8 mouse cellular contexts compared by ENCODE assay signal in genomic region chr8:83165235-83165930, GRCm38 (mm10). TPM values are rescaled to one million over a fixed set of nuclear protein-coding genes. Genes with fewer than 3 reads are reported as not detected.
DNase-seq lines count a peak whose midpoint lies in the region; ATAC-seq and TF ChIP-seq lines count a peak whose summit lies in the region.

TSS of gene Tbc1d9 (plus strand) at chr8:83165352.

- TF ChIP-seq CTCF in bone marrow, adult 2 months (IDR thresholded peaks at IDR 0.05; ENCODE audit: control insufficient read depth, insufficient read depth, low read length): no peak
- TF ChIP-seq CTCF in heart, adult 2 months (IDR thresholded peaks at IDR 0.05): peak; percentile 52

- peak within 1 kb of the TSS; percentile 84 for H3K9ac ChIP-seq in embryonic facial prominence, embryonic 13.5 days
- peak within 1 kb of the TSS; percentile 66 for H3K9ac ChIP-seq in heart, adult 2 months (ENCODE audit: low read depth, low read length)

- H3K36me3 ChIP-seq in embryonic facial prominence, embryonic 13.5 days: no peaks in the 10 kb centered on the region
- H3K36me3 ChIP-seq in heart, adult 2 months (ENCODE audit: control insufficient read depth, insufficient read depth, low read length): no peaks in the 10 kb centered on the region
- H3K36me3 ChIP-seq in limb, embryonic 10.5 days: no peaks in the 10 kb centered on the region
- no peaks in the 10 kb centered on the region for H3K36me3 ChIP-seq in midbrain, embryonic 10.5 days

- peak within 1 kb of the TSS; percentile 86 for H3K4me2 ChIP-seq in embryonic facial prominence, embryonic 13.5 days

- H3K79me2 ChIP-seq in heart, adult 2 months (replicated peaks; ENCODE audit: control insufficient read depth, insufficient read depth, low read length): no peaks in the 10 kb centered on the region

- no peaks in the 10 kb centered on the region for H3K9me3 ChIP-seq in embryonic facial prominence, embryonic 13.5 days
- H3K9me3 ChIP-seq in limb, embryonic 10.5 days (replicated peaks): no peaks in the 10 kb centered on the region
- no peaks in the 10 kb centered on the region for H3K9me3 ChIP-seq in midbrain, embryonic 10.5 days (replicated peaks)

- peak; percentile 75 to 82 for DNase-seq in heart, adult 2 months
- peak; percentile 72 for DNase-seq in kidney, adult 18-20 months
- peak; percentile 83 for DNase-seq in limb, embryonic 10.5 days (ENCODE audit: low spot score)
- peak; percentile 80 for DNase-seq in midbrain, embryonic 10.5 days (ENCODE audit: low spot score)
- DNase-seq in right cerebral cortex, postnatal 36 days (ENCODE audit: low spot score in 2 of 2): peak; percentile 63 to 66

- peak; percentile 88 for ATAC-seq in embryonic facial prominence, embryonic 13.5 days (ENCODE audit: insufficient number of reproducible peaks, insufficient read depth, low FRiP score, low TSS enrichment, low read depth)
- ATAC-seq in activated CD4-positive, CD25-positive, alpha-beta regulatory T cell, adult 4 months: no peak

- TF ChIP-seq POLR2A in bone marrow, adult 2 months (IDR thresholded peaks at IDR 0.05; ENCODE audit: borderline replicate concordance, control insufficient read depth, low read depth, low read length): no peak
- TF ChIP-seq POLR2A in heart, adult 2 months (IDR thresholded peaks at IDR 0.05; ENCODE audit: insufficient read depth, low read depth, low read length): no peak

- H3K4me1 ChIP-seq in bone marrow, adult 2 months (ENCODE audit: control insufficient read depth, insufficient read depth, low read length): no peaks in the 10 kb centered on the region
- H3K4me1 ChIP-seq in embryonic facial prominence, embryonic 13.5 days: peaks cover 5% of the 10 kb centered on the region
- H3K4me1 ChIP-seq in heart, adult 2 months (ENCODE audit: control insufficient read depth, insufficient read depth, low read length): no peaks in the 10 kb centered on the region
- peaks cover 13% of the 10 kb centered on the region; the same call in 1 of the 2 replicates for H3K4me1 ChIP-seq in limb, embryonic 10.5 days
- peaks cover 43% of the 10 kb centered on the region for H3K4me1 ChIP-seq in midbrain, embryonic 10.5 days

- H3K27ac ChIP-seq in bone marrow, adult 2 months (ENCODE audit: control insufficient read depth, insufficient read depth, low read depth, low read length, poor library complexity): peak within 1 kb of the TSS; percentile 80
- peak within 1 kb of the TSS; percentile 70 for H3K27ac ChIP-seq in embryonic facial prominence, embryonic 13.5 days
- peak within 1 kb of the TSS; percentile 76 for H3K27ac ChIP-seq in heart, adult 2 months
- peak within 1 kb of the TSS; percentile 91 for H3K27ac ChIP-seq in limb, embryonic 10.5 days
- H3K27ac ChIP-seq in midbrain, embryonic 10.5 days (replicated peaks): peak within 1 kb of the TSS; percentile 97

- intact Hi-C loops in heart, adult 2 months (cut with DNase I): no loop called here

- peaks cover 14% of the 10 kb centered on the region for H3K27me3 ChIP-seq in embryonic facial prominence, embryonic 13.5 days
- no peaks in the 10 kb centered on the region; the same call in 1 of the 2 replicates for H3K27me3 ChIP-seq in heart, adult 2 months (ENCODE audit: control insufficient read depth, insufficient read depth, low read length)
- peaks cover 8% of the 10 kb centered on the region; the same call in 1 of the 2 replicates for H3K27me3 ChIP-seq in limb, embryonic 10.5 days (ENCODE audit: low read depth, poor library complexity, severe bottlenecking)
- H3K27me3 ChIP-seq in midbrain, embryonic 10.5 days (ENCODE audit: low read depth, poor library complexity, severe bottlenecking): no peaks in the 10 kb centered on the region

- TF ChIP-seq EP300 in heart, adult 2 months (IDR thresholded peaks at IDR 0.05; ENCODE audit: insufficient read depth, low read depth, low read length): no peak

- under 1% methylated on average over 63 of the region's 63 CpGs for WGBS in bone marrow, adult 2 months
- WGBS in embryonic facial prominence, embryonic 13.5 days: under 1% methylated on average over 63 of the region's 63 CpGs
- under 1% methylated on average over 63 of the region's 63 CpGs for WGBS in heart, adult 2 months
- under 1% methylated on average over 62 of the region's 63 CpGs for WGBS in limb, embryonic 10.5 days
- WGBS in midbrain, embryonic 10.5 days: under 1% methylated on average over 63 of the region's 63 CpGs

- peak within 1 kb of the TSS; percentile 64 for H3K4me3 ChIP-seq in bone marrow, adult 2 months (replicated peaks; ENCODE audit: control insufficient read depth, low read depth, low read length)
- peak within 1 kb of the TSS; percentile 74 for H3K4me3 ChIP-seq in embryonic facial prominence, embryonic 13.5 days
- peak within 1 kb of the TSS; percentile 77 for H3K4me3 ChIP-seq in heart, adult 2 months
- peak within 1 kb of the TSS; percentile 71 for H3K4me3 ChIP-seq in limb, embryonic 10.5 days
- peak within 1 kb of the TSS; percentile 89 for H3K4me3 ChIP-seq in midbrain, embryonic 10.5 days

RNA-seq across cellular contexts. Expression of gene Tbc1d9, which starts in this region (rescaled TPM):
- 2.2 and 3.6 TPM in 2 replicates for polyA plus RNA-seq in bone marrow, adult 2 months (2011; ENCODE audit: insufficient read depth, insufficient read length, low replicate concordance, missing spikeins)
- 1.8 TPM in 2 replicates for polyA plus RNA-seq in embryonic facial prominence, embryonic 13.5 days (2015; fragmentation: Nextera tagmentation; extraction: Ambion mirVana)
- total RNA-seq in heart, adult 2 months (2021): 1 to 10 TPM; 2.3 to 2.6 TPM
- polyA plus RNA-seq in heart, adult 2 months (2012; rRNA removed): 2.4 and 3.1 TPM in 2 replicates
- polyA plus RNA-seq in limb, embryonic 10.5 days (2016; fragmentation: Nextera tagmentation; extraction: Ambion mirVana): 1.1 and 1.7 TPM in 2 replicates
- polyA plus RNA-seq in midbrain, embryonic 10.5 days (2016; fragmentation: Nextera tagmentation; extraction: Ambion mirVana): 4.8 and 7.0 TPM in 2 replicates
- under 1 TPM in 1 of 2 experiments, not detected in 1; 0.23 TPM for polyA plus RNA-seq in activated CD4-positive, CD25-positive, alpha-beta regulatory T cell, adult 4 months (2017; shearing (Covaris generic))
